Mouse (Mus musculus) liver, postnatal 0 days (tissue): Measurements from ENCODE around the gene Tmod2.

ENCODE experiments used
- CTCF ChIP-seq: sonication (generic); IDR thresholded peaks from 2 replicates; pipeline ENCODE4 v1.5.1; 2016; ENCODE audit warnings: antibody characterized with exemption, low read depth
- EP300 ChIP-seq: IDR thresholded peaks from 2 replicates; pipeline ENCODE4 v1.6.1; 2016; ENCODE audit warnings: antibody characterized with exemption, low read depth, mild to moderate bottlenecking

DNA sequence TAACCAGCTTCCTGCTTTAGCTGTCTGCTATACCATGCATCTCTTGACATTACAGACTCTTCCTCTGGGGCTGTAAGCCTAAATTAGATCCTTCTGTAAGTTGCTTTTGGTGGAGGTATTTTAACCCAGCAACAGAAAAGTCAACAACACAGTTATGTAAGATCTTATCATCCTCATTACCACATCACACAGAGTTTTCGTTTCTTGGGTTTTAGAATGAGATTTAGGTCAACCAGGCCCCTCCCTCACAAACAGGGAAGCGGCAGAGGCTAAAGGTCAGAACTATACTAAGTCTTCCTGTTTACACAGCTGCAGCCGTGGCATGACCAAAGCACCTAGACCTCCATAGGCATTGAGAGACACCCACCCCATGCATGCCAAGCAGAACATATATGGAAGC lies 34.3 kb upstream of the Tmod2 start:
- TF ChIP-seq CTCF (no peak), EP300 (no peak)
